Mouse (Mus musculus): ENCODE results near the gene Ssh3.

Ssh3 gene

GRCm38 (mm10) chr19:4240247-4240668, 28.7 kb downstream of the Ssh3 start:
- no peak for DNase-seq

DNA sequence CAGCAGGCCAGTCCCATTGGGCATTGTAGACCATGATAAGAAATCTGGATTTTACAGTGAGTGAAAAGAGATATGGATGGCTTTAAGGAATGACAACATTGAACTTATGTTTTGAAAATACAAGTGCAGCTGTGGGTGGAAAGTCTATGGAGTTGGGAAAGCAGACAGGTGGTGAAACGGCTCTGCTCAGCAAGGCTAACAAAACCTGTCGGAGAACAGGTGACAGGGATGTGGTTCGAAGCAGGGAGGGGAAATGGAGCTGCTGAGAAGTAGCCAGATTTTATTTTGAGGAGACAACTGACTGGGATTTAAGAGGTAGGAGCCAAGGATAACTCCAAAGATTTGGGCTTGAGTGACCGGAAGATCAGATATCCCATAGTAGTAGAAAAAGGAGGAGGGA, 34.4 kb downstream of the Ssh3 start:
- DNase-seq, result no peak

- DNase-seq, result no peak
These were observed 36.3 kb downstream of the Ssh3 start for GRCm38 (mm10) chr19:4232651-4233050.

DNA sequence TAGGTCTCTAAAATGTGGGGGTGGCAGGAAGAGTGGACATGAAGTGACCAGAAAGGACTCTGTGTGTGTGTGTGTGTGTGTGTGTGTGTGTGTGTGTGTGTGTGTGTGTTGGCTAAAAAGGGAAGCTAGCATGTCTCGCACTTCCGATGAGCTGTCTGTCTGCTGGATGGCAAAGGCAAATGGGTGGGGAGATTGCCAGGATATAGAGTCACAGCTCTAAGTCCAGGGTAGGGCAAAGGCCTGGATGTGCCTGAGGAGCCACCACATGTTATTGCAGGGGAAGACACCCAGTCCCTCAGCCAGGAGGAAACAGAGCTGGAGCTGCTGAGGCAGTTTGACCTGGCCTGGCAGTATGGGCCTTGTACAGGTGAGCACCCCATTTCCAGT, 36.8 kb downstream of the Ssh3 start:
- no peak for DNase-seq

DNA sequence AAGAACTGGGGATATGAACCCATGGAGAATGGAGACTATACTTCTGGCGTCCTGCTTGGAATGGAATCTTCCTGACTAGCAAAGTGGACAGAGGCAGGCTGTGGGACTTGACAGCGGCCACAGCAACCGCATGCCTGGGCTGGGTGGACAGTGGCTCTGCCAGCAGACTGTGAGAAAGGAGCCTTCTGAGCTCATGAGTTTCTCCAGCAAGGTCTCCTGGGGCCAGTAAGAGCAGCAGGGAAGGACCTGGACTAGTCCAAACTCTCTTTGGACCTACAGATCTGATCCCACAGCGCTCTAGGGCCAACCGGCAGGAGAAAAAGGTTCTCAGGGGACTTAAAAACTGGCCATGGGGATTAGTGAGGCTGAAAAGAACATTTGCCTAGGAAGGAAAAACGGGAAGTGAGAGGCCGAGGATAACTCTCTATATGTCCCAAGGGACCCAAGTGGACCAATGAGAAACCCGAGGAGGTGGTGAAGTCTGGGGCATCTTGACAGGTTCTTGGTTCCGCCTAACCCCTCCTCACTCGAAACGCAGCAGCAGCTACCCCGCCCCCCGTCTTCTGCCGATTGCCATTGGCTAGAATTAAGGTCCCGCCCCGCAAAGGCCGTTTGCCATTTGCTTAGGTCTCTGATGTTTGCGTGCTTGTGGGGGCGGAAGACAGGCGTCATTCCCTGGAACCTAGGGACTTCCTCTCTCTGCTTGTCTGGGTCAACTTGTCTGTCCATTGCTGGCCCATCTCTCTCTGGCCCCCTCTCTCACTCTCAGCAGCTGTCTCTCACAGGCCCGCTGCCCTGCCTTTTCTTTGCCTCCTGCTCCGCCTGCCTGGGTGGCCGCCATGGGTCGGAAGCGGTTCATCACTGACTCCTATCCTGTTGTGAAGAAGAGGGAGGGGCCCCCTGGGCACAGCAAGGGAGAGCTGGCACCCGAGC, 37.5 kb downstream of the Ssh3 start, which contains the start of gene Pold4:
Gene Pold4 (plus strand): TSS at position 647 of the 933 bp plus-strand sequence.
- DNase-seq, result peak; percentile 99

DNA sequence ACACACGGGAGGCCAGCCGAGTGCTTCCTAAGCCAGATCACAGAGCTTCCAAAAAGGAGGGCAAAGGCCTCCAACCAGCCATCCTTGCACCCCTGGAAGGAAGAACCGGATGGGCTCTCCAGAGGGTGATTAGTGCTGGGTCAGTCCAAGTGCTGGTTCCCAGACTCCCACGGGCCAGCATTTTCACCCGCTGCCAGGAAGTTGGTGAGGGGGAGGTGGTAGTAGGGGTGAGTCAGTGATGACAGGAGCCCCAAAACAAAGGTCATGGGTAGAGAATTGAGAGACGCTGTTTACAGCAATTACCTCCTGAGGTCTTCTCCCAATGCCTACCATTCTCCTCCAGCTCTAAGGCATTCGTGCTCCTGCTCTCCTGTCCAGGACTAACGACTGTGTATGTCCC, 38.6 kb downstream of the Ssh3 start:
- DNase-seq, result no peak

DNA sequence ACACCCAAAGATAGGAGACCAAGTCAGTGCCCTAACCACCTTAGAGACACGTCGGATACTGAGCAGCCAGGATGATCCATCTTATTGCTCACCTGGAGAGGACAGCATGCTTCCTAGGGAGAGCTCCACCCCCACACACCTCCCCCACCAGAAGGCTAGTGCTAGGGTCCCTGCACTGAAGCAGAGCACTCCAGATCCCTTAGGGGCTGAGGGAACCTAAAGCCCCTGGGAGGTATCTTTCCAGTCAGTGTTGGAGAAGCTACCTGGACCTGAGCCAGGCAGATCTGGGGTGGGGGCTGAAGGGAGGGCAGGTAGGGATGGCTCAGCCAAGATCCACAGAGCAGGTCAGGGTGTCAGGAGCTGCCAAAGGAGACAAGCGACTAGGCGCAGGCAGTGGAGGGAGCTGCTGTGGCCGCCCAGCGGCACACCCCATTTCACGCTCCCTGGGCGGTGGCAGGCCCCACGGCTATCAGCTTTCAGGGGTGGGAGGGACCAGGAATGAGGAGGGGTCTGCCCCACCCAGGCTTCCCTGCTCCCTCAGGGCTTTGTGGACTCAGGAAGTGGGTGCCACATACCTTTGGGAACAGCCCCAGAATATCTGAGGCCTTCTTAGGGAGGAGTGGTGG, 39.4 kb downstream of the Ssh3 start:
- no peak for DNase-seq

DNA sequence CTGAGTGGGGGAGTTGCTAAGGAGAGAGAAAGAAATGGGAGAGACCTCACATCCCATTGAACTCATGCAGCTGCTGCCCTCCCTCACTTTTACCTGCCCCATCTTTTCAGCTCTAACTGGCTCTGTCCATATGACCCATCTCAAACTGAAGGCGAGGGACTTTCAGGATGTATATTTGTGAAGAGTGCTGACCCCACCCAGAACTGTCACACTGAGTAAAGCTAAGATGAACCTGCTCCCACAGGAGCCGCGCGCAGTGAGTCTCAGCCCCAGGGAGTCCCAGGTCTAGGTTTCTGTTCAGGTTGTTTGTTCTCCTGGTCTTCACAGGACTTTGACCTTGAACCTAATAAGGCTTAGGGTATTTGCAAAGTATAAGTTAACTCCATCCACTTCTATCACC, 40.1 kb downstream of the Ssh3 start:
- DNase-seq, result no peak

- peak; percentile 86 for DNase-seq
These were observed 40.9 kb downstream of the Ssh3 start for GRCm38 (mm10) chr19:4227894-4228678.

- no peak for DNase-seq
These were observed 41.5 kb downstream of the Ssh3 start for GRCm38 (mm10) chr19:4227446-4227845.

DNA sequence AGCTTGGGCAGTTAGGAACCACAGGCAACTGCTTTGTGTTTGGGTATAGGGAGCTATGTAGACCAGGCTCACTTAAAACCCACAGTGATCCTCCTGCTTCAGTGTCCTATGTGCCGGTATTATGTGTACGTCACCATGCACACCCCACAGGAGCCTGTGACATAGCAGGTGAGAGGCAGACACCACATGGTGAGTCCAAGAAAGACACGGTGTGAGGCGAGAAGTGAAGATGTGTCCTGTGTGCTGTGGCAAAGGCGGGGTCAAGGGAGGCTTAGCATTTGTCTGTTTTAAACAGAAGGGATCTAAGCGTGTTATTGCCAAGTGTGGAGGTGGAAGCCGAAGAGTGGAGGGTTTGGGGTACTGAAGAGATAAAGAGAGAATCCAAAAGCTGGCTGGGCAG, 42.2 kb downstream of the Ssh3 start:
- no peak for DNase-seq

GRCm38 (mm10) chr19:4222165-4222564, 46.8 kb downstream of the Ssh3 start:
- DNase-seq, result no peak

- DNase-seq, result peak; percentile 50
These were observed 47.8 kb downstream of the Ssh3 start for GRCm38 (mm10) chr19:4220957-4221743.

GRCm38 (mm10) chr19:4220416-4220815, 48.6 kb downstream of the Ssh3 start:
- no peak for DNase-seq

GRCm38 (mm10) chr19:4219943-4220342, 49.0 kb downstream of the Ssh3 start:
- DNase-seq, result no peak

- no peak for DNase-seq
These were observed 50.2 kb downstream of the Ssh3 start for GRCm38 (mm10) chr19:4218784-4219183.

- no peak for DNase-seq
These were observed 50.7 kb downstream of the Ssh3 start for GRCm38 (mm10) chr19:4218293-4218692.

DNA sequence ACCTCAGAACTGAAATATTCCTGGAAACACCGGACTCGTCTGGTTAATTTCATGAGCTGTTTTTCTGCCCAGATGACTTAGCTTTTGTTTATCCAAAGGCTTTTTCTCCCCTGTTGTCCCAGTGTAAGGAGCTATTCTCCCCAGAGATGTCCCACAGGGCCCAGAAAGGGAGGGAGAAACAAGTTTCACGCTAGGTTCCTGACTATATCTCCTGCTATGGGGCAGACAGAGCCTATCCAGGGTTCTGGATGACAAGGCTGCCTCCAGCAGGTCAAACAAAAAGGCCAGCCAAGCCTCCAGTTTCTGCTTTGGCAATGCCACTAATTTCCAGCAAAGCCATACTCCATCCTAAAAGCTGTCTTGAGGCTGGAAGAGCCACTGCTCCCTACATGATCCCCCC, 51.1 kb downstream of the Ssh3 start:
- no peak for DNase-seq

GRCm38 (mm10) chr19:4217140-4217539, 51.8 kb downstream of the Ssh3 start:
- DNase-seq, result no peak

DNA sequence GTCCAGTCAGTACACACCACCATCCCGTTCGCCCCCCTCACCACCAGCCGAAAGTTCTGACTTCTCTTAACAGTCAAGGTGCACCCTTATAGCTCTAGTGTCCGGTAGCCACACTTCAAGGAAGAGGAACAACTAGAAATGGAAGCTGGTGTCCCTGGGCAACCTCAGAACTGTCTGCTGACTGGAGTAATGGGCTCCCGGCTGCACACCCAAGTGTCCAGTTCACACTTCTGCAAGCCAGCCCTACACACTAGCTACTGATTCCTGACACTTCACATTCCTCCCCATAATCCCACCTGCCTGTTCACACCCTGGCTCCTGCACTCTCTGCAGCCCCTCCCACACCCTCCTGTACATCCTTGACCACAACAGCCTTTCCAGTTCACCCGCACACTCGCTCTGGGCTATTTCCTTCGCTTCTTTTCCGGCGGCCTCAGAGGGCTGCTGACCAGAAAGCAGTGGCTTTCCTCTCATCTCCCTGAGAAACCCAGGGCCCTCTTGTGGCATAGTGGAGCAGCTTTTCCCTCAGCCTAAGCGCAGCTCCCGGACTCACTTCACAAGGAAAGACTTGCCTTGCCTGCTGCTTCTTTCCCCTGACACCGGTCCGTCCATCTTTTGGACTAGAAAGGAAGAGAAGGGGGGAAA, 52.8 kb downstream of the Ssh3 start:
- DNase-seq, result peak; percentile 53

GRCm38 (mm10) chr19:4215451-4215840, 53.5 kb downstream of the Ssh3 start:
- DNase-seq, result no peak
